Mouse (Mus musculus) forebrain, embryonic 14.5 days (tissue): ENCODE measurements around the gene Cox7b. TPM values are rescaled to one million over a fixed set of nuclear protein-coding genes. Genes with fewer than 3 reads are reported as not detected.
A peak's percentile ranks its signal among the peaks of the same experiment; 100 is the strongest.

Source experiments
- ATAC-seq: fragments of 200-750 bp; cut with Nextera tagmentation; 2 replicates; pipeline ENCODE4 v1.8.0; 2017; ENCODE audit warnings: mild to moderate bottlenecking, moderate library complexity
- DNase-seq: peaks from one replicate; pipeline ENCODE4 v3.0.0-alpha.2; 2015; ENCODE audit warnings: low spot score
- H3K27ac ChIP-seq: fragments of 300-500 bp; sonication (generic); 2 replicates; pipeline ENCODE4 v1.5.1; 2014; ENCODE audit warnings: low read depth, mild to moderate bottlenecking, control low read depth, low read length, moderate library complexity
- H3K27me3 ChIP-seq: fragments of 300-500 bp; sonication (generic); replicated peaks from 2 replicates; pipeline ENCODE4 v1.6.1; 2014; ENCODE audit warnings: low read length, control low read depth, mixed read lengths; ENCODE audit not compliant: control insufficient read depth, insufficient read depth
- H3K36me3 ChIP-seq: fragments of 300-500 bp; sonication (generic); 2 replicates; pipeline ENCODE4 v1.6.1; 2014; ENCODE audit warnings: low read length, control low read depth; ENCODE audit not compliant: control insufficient read depth, insufficient read depth
- H3K4me1 ChIP-seq: fragments of 300-500 bp; sonication (generic); 2 replicates; pipeline ENCODE4 v1.6.1; 2014; ENCODE audit warnings: antibody characterized with exemption, low read length, control low read depth; ENCODE audit not compliant: control insufficient read depth, insufficient read depth
- H3K4me2 ChIP-seq: fragments of 300-500 bp; sonication (generic); 2 replicates; pipeline ENCODE4 v1.6.1; 2014; ENCODE audit warnings: mild to moderate bottlenecking, control low read depth, low read length
- H3K4me3 ChIP-seq: fragments of 300-500 bp; sonication (generic); 2 replicates; pipeline ENCODE4 v1.5.1; 2014; ENCODE audit warnings: low read depth, low read length, control low read depth
- H3K9ac ChIP-seq: fragments of 300-500 bp; sonication (generic); 2 replicates; pipeline ENCODE4 v1.6.1; 2014; ENCODE audit warnings: mild to moderate bottlenecking, low read length, control low read depth, moderate library complexity
- H3K9me3 ChIP-seq: fragments of 300-500 bp; sonication (generic); replicated peaks from 2 replicates; pipeline ENCODE4 v1.6.1; 2016; ENCODE audit warnings: low read length, control low read depth, mixed read lengths; ENCODE audit not compliant: control insufficient read depth
- WGBS: fragments of 180-500 bp; shearing (Covaris S2); extraction: QIAGEN DNeasy Blood & Tissue Kit; methylation state at CpG from one replicate; pipeline ENCODE4 v1.1.7; 2014; 5-methylcytosine and 5-hydroxymethylcytosine counted together
- polyA plus RNA-seq: library from polyadenylated mRNA; unstranded; fragments of >200 nt; fragmentation: Nextera tagmentation; extraction: Ambion mirVana; gene quantifications from 2 replicates; pipeline ENCODE4 v1.2.1, GENCODE M21; 2014

Cox7b gene
- polyA plus RNA-seq, 1 experiment from 2014 or later = 391 TPM

GRCm38 (mm10) chrX:106017516-106017915 is 2.0 kb downstream of the Cox7b start:
- no peak overlapping the region for H3K4me2 ChIP-seq
- WGBS = 84% methylated on average over 4 of the region's 4 CpGs

DNA sequence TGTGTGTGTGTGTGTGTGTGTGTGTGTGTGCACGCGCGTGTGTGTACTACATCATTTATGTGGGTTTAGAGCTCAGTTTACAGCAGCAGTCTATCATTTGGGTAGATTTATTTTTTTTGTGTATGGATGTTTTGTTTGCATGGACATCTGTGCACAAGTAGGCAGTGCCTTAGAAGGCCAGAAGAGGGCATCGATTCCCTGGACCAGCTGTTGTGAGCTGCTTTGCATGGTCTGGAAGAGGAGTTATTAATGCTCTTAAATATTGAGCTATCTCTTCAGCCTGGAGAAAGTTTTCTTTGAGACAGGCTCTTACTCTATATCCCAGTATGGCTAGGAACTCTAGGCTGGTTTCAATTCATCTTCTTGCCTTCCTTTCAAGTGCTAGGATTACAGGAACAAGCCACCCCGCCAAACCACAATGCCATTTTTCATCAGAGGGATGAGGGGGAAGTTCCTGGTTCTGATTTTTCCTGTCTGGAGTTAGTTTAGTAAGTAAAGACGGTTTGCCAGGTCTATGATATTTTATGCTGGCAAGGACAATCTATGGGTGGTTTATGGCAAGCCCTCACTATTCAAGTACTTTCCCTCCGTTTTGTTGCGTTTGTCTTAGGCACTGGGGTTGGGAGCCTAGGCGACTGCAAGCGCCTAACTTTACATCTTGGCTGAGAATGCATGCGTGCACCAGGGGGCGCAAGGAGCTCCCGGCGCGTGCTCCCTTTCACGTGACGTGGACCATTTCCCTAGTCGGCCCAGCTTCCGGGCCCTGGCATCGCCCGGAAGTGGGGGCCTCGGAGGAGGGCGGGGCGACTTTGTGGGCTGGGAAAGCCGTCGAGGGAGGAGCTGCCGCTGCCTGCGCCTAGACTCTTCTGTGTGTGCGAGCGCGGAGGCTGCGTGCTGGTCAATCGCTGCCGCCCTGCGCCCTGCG is 11.2 kb downstream of the Cox7b start, which contains the start of gene Atp7a:
Gene Atp7a (plus strand): TSS at position 859 of the 925 bp plus-strand sequence.
- DNase-seq (peak; percentile 95), ATAC-seq (peak; percentile 99)
- Histone ChIP-seq H3K4me2 (peak within 1 kb of the TSS; percentile 51), H3K9ac (peak within 1 kb of the TSS; percentile 65), H3K4me3 (peak within 1 kb of the TSS; percentile 48), H3K27me3 (no peaks in the 10 kb centered on the region), H3K36me3 (no peaks in the 10 kb centered on the region), H3K4me1 (0 out of 2 replicates have a peak, but pooled peaks cover 2% of the 10 kb centered on the region), H3K27ac (peak within 1 kb of the TSS; percentile 52; the same call in 1 of the 2 replicates), H3K9me3 (no peaks in the 10 kb centered on the region)
- WGBS = 25% methylated on average over 35 of the region's 36 CpGs

More at GRCm38 (mm10) chrX:106017516-106017915, 2.0 kb downstream of the Cox7b start:
- no peak for DNase-seq
- ATAC-seq = no peak
- Histone ChIP-seq H3K27ac (no peak overlapping the region), H3K9ac (no peak overlapping the region), H3K9me3 (no peaks in the 10 kb centered on the region), H3K4me3 (no peak overlapping the region), H3K27me3 (no peaks in the 10 kb centered on the region), H3K36me3 (peaks cover 13% of the 10 kb centered on the region), H3K4me1 (no peaks in the 10 kb centered on the region)

DNA sequence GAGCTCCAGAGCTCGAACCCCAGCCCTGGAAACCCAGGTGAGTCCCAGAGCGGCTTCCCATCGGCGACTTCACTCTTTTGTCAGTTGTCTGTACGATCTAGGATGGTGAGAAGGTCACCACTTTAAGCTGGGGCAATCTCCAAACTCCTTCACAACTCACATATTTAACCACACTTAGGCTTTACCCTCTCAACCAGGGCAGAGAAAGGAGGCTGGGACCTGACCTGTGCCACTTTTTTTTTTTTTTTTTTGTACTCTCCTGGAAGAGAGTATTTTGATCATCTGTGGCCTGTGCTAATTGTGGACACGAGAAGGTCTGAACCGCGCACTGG is 11.8 kb downstream of the Cox7b start:
- Histone ChIP-seq H3K36me3 (no peaks in the 10 kb centered on the region), H3K9me3 (no peaks in the 10 kb centered on the region), H3K9ac (peak overlapping the region; percentile 65), H3K4me2 (peak overlapping the region; percentile 51), H3K27me3 (no peaks in the 10 kb centered on the region), H3K27ac (peak overlapping the region; percentile 52; the same call in 1 of the 2 replicates), H3K4me3 (peak overlapping the region; percentile 48), H3K4me1 (0 out of 2 replicates have a peak, but pooled peaks cover 2% of the 10 kb centered on the region)
- 23% methylated on average over 8 of the region's 8 CpGs for WGBS
- no peak for DNase-seq
- no peak; the same call in 1 of the 2 replicates for ATAC-seq

- no peak for ATAC-seq
- 79% methylated on average over 5 of the region's 5 CpGs for WGBS
These were observed 14.7 kb downstream of the Cox7b start for GRCm38 (mm10) chrX:106030176-106030575.

GRCm38 (mm10) chrX:106031124-106031523 is 15.6 kb downstream of the Cox7b start:
- Histone ChIP-seq H3K27ac (no peak overlapping the region), H3K4me1 (0 out of 2 replicates have a peak, but pooled peaks cover 2% of the 10 kb centered on the region)

More at GRCm38 (mm10) chrX:106030176-106030575, 14.7 kb downstream of the Cox7b start:
- Histone ChIP-seq H3K36me3 (no peaks in the 10 kb centered on the region), H3K4me2 (no peak overlapping the region), H3K4me1 (0 out of 2 replicates have a peak, but pooled peaks cover 2% of the 10 kb centered on the region), H3K27ac (no peak overlapping the region), H3K9ac (no peak overlapping the region), H3K4me3 (no peak overlapping the region), H3K27me3 (no peaks in the 10 kb centered on the region), H3K9me3 (no peaks in the 10 kb centered on the region)
- no peak for DNase-seq

GRCm38 (mm10) chrX:106035727-106036126 is 20.2 kb downstream of the Cox7b start:
- H3K27me3 ChIP-seq = no peaks in the 10 kb centered on the region

More at GRCm38 (mm10) chrX:106031124-106031523, 15.6 kb downstream of the Cox7b start:
- no peaks in the 10 kb centered on the region for H3K36me3 ChIP-seq
- ATAC-seq (no peak), DNase-seq (no peak)
- no peak overlapping the region for H3K9ac ChIP-seq
- no peak overlapping the region for H3K4me3 ChIP-seq
- H3K4me2 ChIP-seq = no peak overlapping the region
- H3K9me3 ChIP-seq = no peaks in the 10 kb centered on the region
- H3K27me3 ChIP-seq = no peaks in the 10 kb centered on the region

DNA sequence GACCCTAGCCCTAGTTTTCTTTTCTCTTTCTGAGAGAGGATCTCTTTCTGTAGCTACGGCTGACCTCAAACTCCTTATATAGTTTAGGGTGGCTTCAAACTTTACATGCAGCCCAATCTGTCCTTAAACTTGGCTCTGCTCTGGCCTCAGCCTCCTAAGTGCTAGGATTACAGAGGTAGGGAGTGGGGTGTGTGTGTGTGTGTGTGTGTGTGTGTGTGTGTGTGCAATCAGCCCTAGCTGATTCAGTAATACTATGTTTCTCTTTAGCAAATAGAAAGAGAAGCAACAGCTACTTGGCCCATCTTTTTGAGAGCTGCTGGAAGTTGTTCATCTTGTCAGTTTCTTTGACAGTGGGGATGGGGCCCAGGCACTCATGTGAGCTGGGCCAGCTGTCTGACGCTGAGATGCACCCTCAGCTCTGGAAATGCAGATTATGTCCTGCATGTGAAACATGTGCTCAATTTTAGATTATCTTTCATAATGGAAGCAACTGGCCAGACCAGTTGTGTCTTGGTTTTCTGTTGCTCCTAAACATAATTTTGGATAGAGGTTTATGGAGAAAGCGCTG is 21.8 kb downstream of the Cox7b start:
- Histone ChIP-seq H3K4me1 (no peaks in the 10 kb centered on the region), H3K4me2 (no peak overlapping the region), H3K27me3 (no peaks in the 10 kb centered on the region), H3K36me3 (no peaks in the 10 kb centered on the region), H3K9me3 (no peaks in the 10 kb centered on the region), H3K27ac (no peak overlapping the region), H3K4me3 (no peak overlapping the region), H3K9ac (no peak overlapping the region)
- ATAC-seq (no peak), DNase-seq (no peak)
- WGBS = 87% methylated on average over 3 of the region's 3 CpGs

More at GRCm38 (mm10) chrX:106035727-106036126, 20.2 kb downstream of the Cox7b start:
- DNase-seq (no peak), ATAC-seq (no peak)
- H3K36me3 ChIP-seq = no peaks in the 10 kb centered on the region
- H3K9me3 ChIP-seq = no peaks in the 10 kb centered on the region
- no peak overlapping the region for H3K9ac ChIP-seq
- no peak overlapping the region for H3K4me2 ChIP-seq
- no peak overlapping the region for H3K27ac ChIP-seq
- no peak overlapping the region for H3K4me3 ChIP-seq
- WGBS = 59% methylated on average over 2 of the region's 2 CpGs
- H3K4me1 ChIP-seq = no peaks in the 10 kb centered on the region

GRCm38 (mm10) chrX:106043863-106044617 is 28.5 kb downstream of the Cox7b start:
- no peak overlapping the region for H3K4me2 ChIP-seq
- no peak overlapping the region for H3K27ac ChIP-seq
- peak; percentile 56 for DNase-seq
- ATAC-seq = no peak
- no peak overlapping the region for H3K9ac ChIP-seq
- no peaks in the 10 kb centered on the region for H3K9me3 ChIP-seq
- H3K4me1 ChIP-seq = no peaks in the 10 kb centered on the region
- WGBS = 57% methylated on average over 8 of the region's 8 CpGs
- no peak overlapping the region for H3K4me3 ChIP-seq
- H3K36me3 ChIP-seq = no peaks in the 10 kb centered on the region
- no peaks in the 10 kb centered on the region for H3K27me3 ChIP-seq
